Mouse (Mus musculus): Measurements from ENCODE around the gene Rgs14. TPM values are rescaled to one million over a fixed set of nuclear protein-coding genes. Genes with fewer than 3 reads are reported as not detected.

Gene Rgs14
- polyA plus RNA-seq (2012; rRNA removed; ENCODE audit: low replicate concordance), result 5.0 and 14.5 TPM in 2 replicates

GRCm38 (mm10) chr13:55369531-55370114 is at the start of gene Rgs14:
TSS of gene Rgs14 (plus strand) at chr13:55369732.

DNA sequence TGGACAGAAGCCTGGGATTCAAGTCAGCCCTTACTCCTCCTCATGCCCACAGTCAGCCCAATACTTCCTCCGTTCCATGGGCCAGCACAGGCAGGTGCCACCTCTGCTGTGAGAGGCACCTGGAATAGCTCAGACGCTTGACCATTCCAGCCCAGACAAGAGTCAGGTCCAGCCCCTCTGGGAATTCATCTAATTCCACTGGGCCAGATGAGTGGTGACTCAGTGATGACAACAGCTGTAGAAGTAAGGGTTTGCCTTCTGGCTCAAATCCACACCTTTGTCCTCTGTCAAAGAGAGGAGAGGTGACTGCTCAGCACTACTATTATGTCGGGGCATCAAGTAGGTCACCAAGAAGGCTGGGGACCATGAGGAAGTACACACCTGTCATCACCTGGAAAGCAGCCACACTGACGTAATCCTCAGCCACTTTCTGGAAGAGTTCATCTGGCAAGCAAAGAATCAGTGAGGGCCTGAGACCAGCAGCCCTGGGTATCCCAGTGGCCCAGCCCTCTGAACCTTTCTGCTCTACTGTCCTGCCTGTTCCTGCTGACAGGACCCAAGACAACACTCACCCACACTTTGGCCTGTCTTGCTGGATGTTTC is 49.5 kb upstream of the Rgs14 start, which contains the start of gene Prelid1:
Prelid1 (plus strand) TSS at position 570 of the 603 bp plus-strand sequence.

DNA sequence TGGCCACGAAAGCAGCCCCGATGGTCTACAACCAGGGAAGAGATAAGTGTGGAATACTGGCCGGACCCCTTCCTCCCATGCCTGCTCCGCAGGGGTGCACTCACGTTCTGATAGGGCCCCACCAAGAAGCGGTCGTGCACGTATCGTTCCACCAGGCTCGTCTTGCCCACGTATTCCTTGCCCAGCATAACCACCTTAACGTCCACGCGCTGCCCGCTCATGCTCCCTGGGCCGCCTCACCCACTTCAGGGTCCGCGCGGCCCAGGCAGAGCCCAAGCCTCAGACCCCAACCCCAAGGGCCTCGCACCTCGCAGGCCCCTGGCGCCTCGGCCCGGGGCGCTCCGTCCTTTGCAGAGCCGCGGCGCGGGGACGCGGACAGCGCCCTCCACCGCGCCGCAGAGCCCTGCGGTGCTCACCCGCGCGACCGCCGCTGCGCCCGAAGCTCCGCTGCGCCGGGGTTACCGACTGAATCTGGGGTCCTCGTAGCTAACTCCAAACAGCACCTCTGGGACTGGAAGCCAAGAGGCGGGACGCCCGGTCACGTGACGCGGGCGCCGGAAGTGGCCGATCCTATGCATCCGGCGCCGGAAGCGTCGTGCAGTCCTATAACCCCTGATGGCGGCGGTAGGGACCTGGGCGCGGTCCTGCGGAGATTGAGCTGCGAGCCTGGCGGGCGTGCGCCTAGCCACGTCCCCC is 48.0 kb upstream of the Rgs14 start, which contains the start of gene Rab24:
Rab24 (minus strand) TSS at position 513 of the 696 bp plus-strand sequence.

DNA sequence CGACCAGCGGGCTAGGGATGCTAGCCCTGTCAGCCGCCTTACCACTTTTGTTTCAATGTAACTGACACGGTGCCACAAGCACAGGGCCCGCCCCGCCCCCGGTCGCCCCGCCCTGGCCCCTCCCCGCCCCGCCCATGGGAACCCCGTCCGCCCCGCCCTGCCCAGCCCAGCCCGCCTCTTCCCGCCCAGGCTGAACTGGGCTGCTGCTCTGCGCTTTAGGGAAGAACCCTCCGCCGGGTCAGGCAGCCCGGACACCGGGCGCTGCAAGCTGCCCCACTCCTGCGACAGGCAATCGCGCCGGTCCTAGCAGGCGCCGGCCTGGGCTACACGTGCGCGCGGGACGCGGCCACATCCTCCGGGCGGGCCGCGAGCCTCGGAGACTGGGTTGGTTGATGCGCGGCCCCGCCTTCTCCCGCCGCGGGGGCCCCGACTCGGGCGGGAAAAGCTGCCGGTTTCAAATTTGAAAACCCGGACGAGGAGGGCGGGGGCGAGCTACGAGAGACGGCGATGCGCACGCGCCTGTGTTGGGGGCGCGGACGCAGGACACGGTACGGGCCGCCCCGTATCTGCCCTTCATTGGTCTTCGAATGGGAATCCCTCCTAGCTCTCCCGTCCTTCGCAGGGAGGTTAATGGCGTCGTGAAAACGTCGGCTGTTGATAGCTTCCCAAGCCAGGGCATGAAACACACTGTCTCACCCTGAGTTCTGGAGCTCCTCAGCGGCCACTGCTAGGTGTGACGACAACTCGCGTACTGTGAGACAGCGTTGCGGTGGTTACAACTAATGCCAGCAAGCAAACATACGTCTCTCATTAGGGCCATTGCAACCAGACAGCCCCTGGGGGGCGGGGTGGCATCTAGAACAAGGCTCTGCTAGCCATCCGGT is 39.6 kb upstream of the Rgs14 start, which contains the start of gene Mxd3:
Mxd3 (minus strand) TSS at position 141 of the 884 bp plus-strand sequence.

GRCm38 (mm10) chr13:55362453-55363060 is 7.0 kb upstream of the Rgs14 start, which contains the start of gene Lman2:
TSS of gene Lman2 (minus strand) at chr13:55362783.

DNA sequence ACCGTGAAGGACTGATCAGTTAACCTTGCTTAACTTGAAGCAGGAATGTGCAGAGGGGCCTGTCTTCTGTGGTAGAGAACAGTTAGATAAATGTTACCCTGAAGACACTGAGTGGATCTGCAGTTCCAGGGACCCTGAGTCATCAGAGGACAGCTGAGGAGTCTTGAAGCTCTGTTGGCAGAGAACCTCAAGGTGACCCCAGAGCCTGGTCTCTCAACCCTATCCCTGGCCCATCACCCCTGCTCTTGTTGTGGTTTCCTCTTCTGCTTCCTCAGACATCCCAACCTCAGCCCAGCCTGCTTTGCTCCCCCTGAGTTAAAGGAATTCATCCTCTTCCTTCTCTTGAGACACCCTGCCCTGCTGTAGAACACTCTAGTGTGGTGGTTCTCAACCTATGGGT is 28.6 kb downstream of the Rgs14 start, which contains the start of gene Slc34a1:
Slc34a1 (plus strand) TSS at position 100 of the 400 bp plus-strand sequence.

DNA sequence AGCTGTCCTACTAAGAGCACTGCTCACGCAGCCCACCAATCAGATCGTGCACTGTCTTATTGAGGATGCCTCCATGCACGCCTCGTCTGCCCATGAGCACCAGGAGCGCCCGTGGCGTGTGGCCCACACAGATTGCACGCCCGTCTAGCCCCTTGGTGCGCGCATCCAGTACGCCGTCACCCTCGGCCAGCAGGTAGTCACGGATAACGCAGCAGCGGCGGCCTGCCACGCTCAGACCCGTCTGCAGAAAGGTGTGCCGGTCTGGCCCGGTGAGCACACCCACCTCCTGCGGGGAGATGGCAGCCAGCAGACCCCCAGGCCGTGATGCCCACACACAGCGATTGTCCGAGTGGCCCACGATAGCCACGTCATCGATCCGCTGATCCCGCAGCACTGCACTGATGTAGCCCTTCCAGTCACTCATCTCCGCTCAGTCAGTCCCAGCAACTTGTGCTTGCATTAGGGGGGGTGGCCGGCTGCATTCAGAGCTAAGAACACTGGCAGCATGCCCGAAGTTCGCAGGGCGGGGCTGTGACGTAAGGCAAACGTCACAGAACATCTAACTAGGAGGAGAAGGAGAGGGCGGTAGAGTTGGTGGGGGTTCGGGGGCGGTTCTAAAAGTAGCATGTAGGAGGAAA is 45.3 kb downstream of the Rgs14 start, which contains the start of gene Pfn3:
Pfn3 (minus strand) TSS at position 490 of the 638 bp plus-strand sequence.

GRCm38 (mm10) chr13:55426613-55427012 is 57.1 kb downstream of the Rgs14 start, which contains the start of gene F12:
TSS of gene F12 (minus strand) at chr13:55426793.

Other genes with a start within 250 kb of the Rgs14 start
- not detected in 2 replicates for gene Gm17617, start 236.2 kb upstream of the Rgs14 start, polyA plus RNA-seq (2012; rRNA removed; ENCODE audit: low replicate concordance)
- gene Fgfr4, start 217.1 kb upstream of the Rgs14 start, polyA plus RNA-seq (2012; rRNA removed; ENCODE audit: low replicate concordance), result 2.2 and 5.2 TPM in 2 replicates
- gene Nsd1, start 159.9 kb upstream of the Rgs14 start, polyA plus RNA-seq (2012; rRNA removed; ENCODE audit: low replicate concordance), result 7.6 and 9.0 TPM in 2 replicates
- gene Prelid1, start 49.2 kb upstream of the Rgs14 start, polyA plus RNA-seq (2012; rRNA removed; ENCODE audit: low replicate concordance), result 816 and 1,080 TPM in 2 replicates
- gene Rab24, start 47.8 kb upstream of the Rgs14 start, polyA plus RNA-seq (2012; rRNA removed; ENCODE audit: low replicate concordance), result 50.4 and 109 TPM in 2 replicates
- 6.6 and 8.8 TPM in 2 replicates for gene Mxd3, start 39.9 kb upstream of the Rgs14 start, polyA plus RNA-seq (2012; rRNA removed; ENCODE audit: low replicate concordance)
- 79.1 and 91.4 TPM in 2 replicates for gene Lman2, start 6.9 kb upstream of the Rgs14 start, polyA plus RNA-seq (2012; rRNA removed; ENCODE audit: low replicate concordance)
- gene Slc34a1, start 28.5 kb downstream of the Rgs14 start, polyA plus RNA-seq (2012; rRNA removed; ENCODE audit: low replicate concordance), result 0.12 and 0.28 TPM in 2 replicates
- gene Pfn3, start 45.5 kb downstream of the Rgs14 start, polyA plus RNA-seq (2012; rRNA removed; ENCODE audit: low replicate concordance), result not detected in 2 replicates
- 0.13 and 0.63 TPM in 2 replicates for gene F12, start 57.1 kb downstream of the Rgs14 start, polyA plus RNA-seq (2012; rRNA removed; ENCODE audit: low replicate concordance)
- 25.7 and 27.4 TPM in 2 replicates for gene Grk6, start 75.3 kb downstream of the Rgs14 start, polyA plus RNA-seq (2012; rRNA removed; ENCODE audit: low replicate concordance)
- 5.1 and 13.9 TPM in 2 replicates for gene Prr7, start 94.5 kb downstream of the Rgs14 start, polyA plus RNA-seq (2012; rRNA removed; ENCODE audit: low replicate concordance)
- 10.7 and 14.9 TPM in 2 replicates for gene Dbn1, start 118.4 kb downstream of the Rgs14 start, polyA plus RNA-seq (2012; rRNA removed; ENCODE audit: low replicate concordance)
- 54.3 and 103 TPM in 2 replicates for gene Pdlim7, start 143.9 kb downstream of the Rgs14 start, polyA plus RNA-seq (2012; rRNA removed; ENCODE audit: low replicate concordance)
- gene Dok3, start 159.6 kb downstream of the Rgs14 start, polyA plus RNA-seq (2012; rRNA removed; ENCODE audit: low replicate concordance), result 11.7 and 26.9 TPM in 2 replicates
- gene Ddx41, start 166.9 kb downstream of the Rgs14 start, polyA plus RNA-seq (2012; rRNA removed; ENCODE audit: low replicate concordance), result 36.9 and 37.2 TPM in 2 replicates
- gene Fam193b, start 201.4 kb downstream of the Rgs14 start, polyA plus RNA-seq (2012; rRNA removed; ENCODE audit: low replicate concordance), result 71.0 and 75.1 TPM in 2 replicates
- 19.5 and 29.4 TPM in 2 replicates for gene Tmed9, start 204.0 kb downstream of the Rgs14 start, polyA plus RNA-seq (2012; rRNA removed; ENCODE audit: low replicate concordance)
- 16.1 and 17.0 TPM in 2 replicates for gene B4galt7, start 230.2 kb downstream of the Rgs14 start, polyA plus RNA-seq (2012; rRNA removed; ENCODE audit: low replicate concordance)